Mouse (Mus musculus): ENCODE measurements at regions not wholly inside any gene's neighbourhood (a gene's known extent, or its start where the extent isn't known, plus 50 kb on each side); places are given as distances from the start of the nearest gene placed in this dataset.

DNA sequence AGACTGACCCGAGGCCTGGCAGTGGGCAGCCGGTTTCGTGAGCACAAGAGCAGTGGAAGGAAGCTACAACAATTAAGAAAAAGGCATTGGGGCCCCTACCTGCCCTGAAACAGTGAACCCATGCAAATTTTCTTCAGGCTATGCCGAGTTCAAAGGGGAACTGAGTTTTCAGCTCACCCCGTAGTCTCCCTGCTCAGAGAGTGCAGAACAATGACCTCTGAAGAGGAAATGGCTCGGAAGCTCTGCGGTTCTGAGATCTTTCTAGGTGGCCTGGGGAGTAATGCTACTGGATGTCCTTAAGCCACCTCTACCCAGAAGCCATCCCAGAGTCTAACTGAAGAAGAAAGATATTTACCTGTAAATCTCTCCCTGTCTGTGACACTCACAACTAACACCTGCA is 196.3 kb upstream of the Mon1b start:
- no peak for TF ChIP-seq CTCF (IDR thresholded peaks at IDR 0.05; ENCODE audit: insufficient read depth, low read depth, low read length)
- no peak for TF ChIP-seq POLR2A (IDR thresholded peaks at IDR 0.05; ENCODE audit: insufficient read depth, low read depth, low read length)
